Mouse (Mus musculus) lung, embryonic 14.5 days (tissue): ENCODE measurements around the gene Wbp1l. TPM values are rescaled to one million over a fixed set of nuclear protein-coding genes. Genes with fewer than 3 reads are reported as not detected.

ENCODE experiments used
- ATAC-seq: fragments of 200-750 bp; cut with Nextera tagmentation; 2 replicates; pipeline ENCODE4 v1.8.0; 2017; ENCODE audit warnings: mild to moderate bottlenecking, moderate TSS enrichment, moderate library complexity; ENCODE audit not compliant: insufficient read depth
- DNase-seq: peaks from one replicate; pipeline ENCODE4 v3.0.0-alpha.2; 2015
- H3K27ac ChIP-seq: fragments of 300-500 bp; sonication (generic); 2 replicates; pipeline ENCODE4 v1.5.1; 2014; ENCODE audit warnings: low read depth, mild to moderate bottlenecking, moderate library complexity
- H3K27me3 ChIP-seq: fragments of 300-500 bp; sonication (generic); 2 replicates; pipeline ENCODE4 v1.6.1; 2014; ENCODE audit warnings: low read length, control low read depth; ENCODE audit not compliant: insufficient read depth
- H3K36me3 ChIP-seq: fragments of 300-500 bp; sonication (generic); 2 replicates; pipeline ENCODE4 v1.6.1; 2014; ENCODE audit warnings: control low read depth; ENCODE audit not compliant: insufficient read depth
- H3K4me1 ChIP-seq: fragments of 300-500 bp; sonication (generic); 2 replicates; pipeline ENCODE4 v1.6.1; 2014; ENCODE audit warnings: antibody characterized with exemption, control low read depth; ENCODE audit not compliant: insufficient read depth
- H3K4me2 ChIP-seq: fragments of 300-500 bp; sonication (generic); 2 replicates; pipeline ENCODE4 v1.6.1; 2014; ENCODE audit warnings: mild to moderate bottlenecking
- H3K4me3 ChIP-seq: fragments of 300-500 bp; sonication (generic); 2 replicates; pipeline ENCODE4 v1.5.1; 2014; ENCODE audit warnings: low read depth, low read length
- H3K9ac ChIP-seq: fragments of 300-500 bp; sonication (generic); 2 replicates; pipeline ENCODE4 v1.6.1; 2014
- H3K9me3 ChIP-seq: fragments of 300-500 bp; sonication (generic); 2 replicates; pipeline ENCODE4 v1.6.1; 2016; ENCODE audit warnings: low read depth, low read length, control low read depth
- CTCF ChIP-seq: IDR thresholded peaks from 2 replicates; pipeline ENCODE4 v1.5.1; 2016; ENCODE audit warnings: antibody characterized with exemption, low read depth
- WGBS: fragments of 180-500 bp; shearing (Covaris S2); extraction: QIAGEN DNeasy Blood & Tissue Kit; methylation state at CpG from one replicate; pipeline ENCODE4 v1.1.7; 2014; 5-methylcytosine and 5-hydroxymethylcytosine counted together
- polyA plus RNA-seq: library from polyadenylated mRNA; unstranded; fragments of >200 nt; fragmentation: Nextera tagmentation; extraction: Ambion mirVana; gene quantifications from 2 replicates; pipeline ENCODE4 v1.2.1, GENCODE M21; 2014

Wbp1l gene
- polyA plus RNA-seq: 40.8 and 43.1 TPM in 2 replicates

GRCm38 (mm10) chr19:46598720-46599252 is at the start of gene Wbp1l:
Gene Wbp1l (plus strand): TSS chr19:46599084.
- Histone ChIP-seq H3K4me1 (0 out of 2 replicates have a peak, but pooled peaks cover 3% of the 10 kb centered on the region), H3K9me3 (no peaks in the 10 kb centered on the region), H3K4me3 (peak within 1 kb of the TSS; percentile 72), H3K9ac (peak within 1 kb of the TSS; percentile 72), H3K27me3 (no peaks in the 10 kb centered on the region), H3K36me3 (peaks cover 12% of the 10 kb centered on the region), H3K27ac (0 out of 2 replicates have a peak within 1 kb of the TSS, but pooled peaks have one; percentile 33), H3K4me2 (peak within 1 kb of the TSS; percentile 89)
- no peak for TF ChIP-seq CTCF
- DNase-seq (peak; percentile 99), ATAC-seq (peak; percentile 99)
- under 1% methylated on average over 22 of the region's 22 CpGs for WGBS

- no peak overlapping the region for H3K27ac ChIP-seq
- H3K36me3 ChIP-seq: peaks cover 37% of the 10 kb centered on the region
- WGBS: 88% methylated on average over 4 of the region's 4 CpGs
- H3K27me3 ChIP-seq: no peaks in the 10 kb centered on the region
- TF ChIP-seq CTCF: no peak
- no peak overlapping the region for H3K9ac ChIP-seq
- H3K4me1 ChIP-seq: peaks cover 7% of the 10 kb centered on the region; the same call in 1 of the 2 replicates
- no peaks in the 10 kb centered on the region for H3K9me3 ChIP-seq
- ATAC-seq (no peak), DNase-seq (no peak)
- no peak overlapping the region for H3K4me2 ChIP-seq
- H3K4me3 ChIP-seq: no peak overlapping the region
These were observed 48.5 kb upstream of the Wbp1l start for GRCm38 (mm10) chr19:46550385-46550784.

GRCm38 (mm10) chr19:46552496-46552895 is 46.4 kb upstream of the Wbp1l start:
- Histone ChIP-seq H3K27ac (no peak overlapping the region), H3K9me3 (no peaks in the 10 kb centered on the region), H3K36me3 (peaks cover 54% of the 10 kb centered on the region), H3K4me1 (peaks cover 7% of the 10 kb centered on the region; the same call in 1 of the 2 replicates), H3K27me3 (no peaks in the 10 kb centered on the region), H3K4me3 (no peak overlapping the region), H3K4me2 (no peak overlapping the region), H3K9ac (no peak overlapping the region)
- DNase-seq (no peak), ATAC-seq (no peak)
- TF ChIP-seq CTCF: no peak
- WGBS: 74% methylated on average over 3 of the region's 4 CpGs

- no peak overlapping the region for H3K27ac ChIP-seq
- H3K27me3 ChIP-seq: no peaks in the 10 kb centered on the region
- ATAC-seq (peak; percentile 75), DNase-seq (peak; percentile 88)
- H3K4me2 ChIP-seq: 0 out of 2 replicates have a peak overlapping the region, but pooled peaks have one; percentile 23
- no peak for TF ChIP-seq CTCF
- no peaks in the 10 kb centered on the region for H3K9me3 ChIP-seq
- 36% methylated on average over 11 of the region's 11 CpGs for WGBS
- no peak overlapping the region for H3K4me3 ChIP-seq
- H3K36me3 ChIP-seq: peaks cover 61% of the 10 kb centered on the region
- H3K4me1 ChIP-seq: peaks cover 7% of the 10 kb centered on the region; the same call in 1 of the 2 replicates
- no peak overlapping the region for H3K9ac ChIP-seq
These were observed 45.3 kb upstream of the Wbp1l start for GRCm38 (mm10) chr19:46553541-46553955.

- Histone ChIP-seq H3K4me2 (no peak overlapping the region), H3K27ac (no peak overlapping the region), H3K4me1 (peaks cover 7% of the 10 kb centered on the region; the same call in 1 of the 2 replicates), H3K9ac (no peak overlapping the region), H3K9me3 (no peaks in the 10 kb centered on the region), H3K36me3 (peaks cover 35% of the 10 kb centered on the region), H3K4me3 (no peak overlapping the region), H3K27me3 (no peaks in the 10 kb centered on the region)
- DNase-seq (no peak), ATAC-seq (no peak)
- no peak for TF ChIP-seq CTCF
- 73% methylated on average over 8 of the region's 8 CpGs for WGBS
These were observed 40.9 kb upstream of the Wbp1l start for GRCm38 (mm10) chr19:46558009-46558408.

- Histone ChIP-seq H3K4me3 (no peak overlapping the region), H3K9me3 (no peaks in the 10 kb centered on the region), H3K36me3 (peaks cover 35% of the 10 kb centered on the region), H3K4me1 (peaks cover 2% of the 10 kb centered on the region; the same call in 1 of the 2 replicates), H3K27me3 (no peaks in the 10 kb centered on the region), H3K9ac (no peak overlapping the region), H3K4me2 (no peak overlapping the region), H3K27ac (no peak overlapping the region)
- ATAC-seq (no peak), DNase-seq (no peak)
- 65% methylated on average over 12 of the region's 12 CpGs for WGBS
- TF ChIP-seq CTCF: no peak
These were observed 40.3 kb upstream of the Wbp1l start for GRCm38 (mm10) chr19:46558631-46559030.

GRCm38 (mm10) chr19:46562132-46562531 is 36.8 kb upstream of the Wbp1l start:
- ATAC-seq: no peak
- Histone ChIP-seq H3K4me1 (no peaks in the 10 kb centered on the region), H3K9me3 (no peaks in the 10 kb centered on the region), H3K27me3 (no peaks in the 10 kb centered on the region), H3K27ac (no peak overlapping the region), H3K4me3 (no peak overlapping the region), H3K9ac (no peak overlapping the region), H3K4me2 (no peak overlapping the region), H3K36me3 (peaks cover 11% of the 10 kb centered on the region)
- 23% methylated on average over 1 of the region's 1 CpGs for WGBS
- peak; percentile 88 for DNase-seq
- peak; percentile 80 for TF ChIP-seq CTCF
